Mouse (Mus musculus) thymus, adult 2 months (tissue): ENCODE measurements around the gene Ntrk1.

ENCODE experiments used
- CTCF ChIP-seq: fragments of 200-500 bp; IDR thresholded peaks from 2 replicates; pipeline ENCODE4 v1.5.1; 2012; ENCODE audit warnings: mild to moderate bottlenecking, control low read depth, low read length, moderate library complexity, borderline replicate concordance; ENCODE audit not compliant: control insufficient read depth, poor library complexity, insufficient read depth; ENCODE audit errors: extremely low read depth
- POLR2A ChIP-seq: fragments of 200-500 bp; IDR thresholded peaks from 2 replicates; pipeline ENCODE4 v1.6.1; 2012; ENCODE audit warnings: mild to moderate bottlenecking, low read length, control low read depth, moderate library complexity; ENCODE audit not compliant: control insufficient read depth, poor library complexity, insufficient read depth; ENCODE audit errors: extremely low read depth

- TF ChIP-seq CTCF (no peak), POLR2A (no peak)
These were observed 45.9 kb upstream of the Ntrk1 start for GRCm38 (mm10) chr3:87840858-87841257.
